ENCODE assay signal across 8 mouse cellular contexts in the genomic region with DNA sequence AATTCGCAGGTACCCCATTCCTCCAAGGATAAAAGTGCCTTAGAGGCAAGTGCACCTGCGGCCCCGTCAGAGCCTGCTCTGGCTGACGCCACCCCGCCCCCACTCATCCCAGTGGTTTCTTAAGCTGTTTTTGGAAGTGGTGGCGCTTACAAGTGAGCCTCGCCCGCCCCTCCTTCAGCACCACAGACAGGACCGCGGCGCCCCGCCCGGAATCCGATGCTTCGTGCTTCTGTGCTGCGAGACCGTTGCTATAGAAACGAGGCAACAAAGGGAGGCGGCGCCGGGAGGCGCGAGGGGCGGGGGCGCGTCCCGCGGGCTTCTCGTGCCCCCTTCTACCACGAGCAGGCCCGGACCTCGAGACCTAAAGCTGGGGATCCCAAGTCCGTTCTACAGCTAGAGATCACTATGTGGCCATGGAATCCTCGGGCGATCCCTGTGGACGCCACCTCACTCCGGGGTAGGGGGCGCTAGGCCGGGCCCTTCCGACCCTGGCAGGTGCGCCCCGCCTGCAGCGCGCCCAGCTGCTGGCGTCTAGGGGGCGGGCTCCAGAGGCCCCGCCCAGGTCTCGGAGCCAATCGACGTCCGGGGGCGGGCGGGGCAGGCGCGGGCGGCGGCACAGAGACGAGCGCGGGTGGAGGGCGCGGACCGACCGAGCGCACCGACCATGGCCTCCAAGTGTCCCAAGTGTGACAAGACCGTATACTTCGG. TPM values are rescaled to one million over a fixed set of nuclear protein-coding genes. Genes with fewer than 3 reads are reported as not detected.
A peak's percentile ranks its signal among the peaks of the same experiment; 100 is the strongest.
DNase-seq lines count a peak whose midpoint lies in the region; ATAC-seq and TF ChIP-seq lines count a peak whose summit lies in the region.

A gene (plus strand): TSS at position 329 of the 708 bp plus-strand sequence.

- peak; percentile 92 for DNase-seq in ES-E14 (ENCODE audit: low read depth, low spot score)
- peak; percentile 60 for DNase-seq in cerebellum, adult 11-12 months
- peak; percentile 96 for DNase-seq in forebrain, postnatal 0 days
- peak; percentile 91 to 98 for DNase-seq in heart, postnatal 36 days
- peak; percentile 91 to 93 for DNase-seq in layer of hippocampus, adult 18-20 months (ENCODE audit: low spot score in 2 of 2)
- peak; percentile 98 for DNase-seq in lung, adult 18-20 months
- DNase-seq in thymus, postnatal 10 days (ENCODE audit: low spot score in 2 of 2): peak; percentile 90 to 91

- peaks cover 0 to 31% of the 10 kb centered on the region in 2 experiments; a peak in 3 of 4 replicates for H3K4me1 ChIP-seq in ES-E14 (ENCODE audit: control insufficient read depth in 2 of 2, insufficient read depth in 2 of 2, low read length in 2 of 2, poor library complexity in 1 of 2)
- peaks cover 29% of the 10 kb centered on the region for H3K4me1 ChIP-seq in forebrain, postnatal 0 days (ENCODE audit: insufficient read depth)

- H3K4me3 ChIP-seq in ES-E14 (ENCODE audit: insufficient read depth in 1 of 2, low read depth in 1 of 2, low read length in 2 of 2, poor library complexity in 1 of 2, severe bottlenecking in 1 of 2): peak within 1 kb of the TSS; percentile 71 to 89
- peak within 1 kb of the TSS; percentile 66 for H3K4me3 ChIP-seq in forebrain, postnatal 0 days (ENCODE audit: low read depth, low read length)

- intact Hi-C loops in heart, postnatal 36 days (cut with DNase I): no loop called here

- no peaks in the 10 kb centered on the region for H3K9me3 ChIP-seq in ES-E14 (ENCODE audit: control insufficient read depth, insufficient read depth, low read depth, low read length)
- no peaks in the 10 kb centered on the region for H3K9me3 ChIP-seq in forebrain, postnatal 0 days (ENCODE audit: low read length)

- H3K36me3 ChIP-seq in ES-E14 (ENCODE audit: control insufficient read depth, insufficient read depth, low read length, poor library complexity, severe bottlenecking): peaks cover 33% of the 10 kb centered on the region
- H3K36me3 ChIP-seq in forebrain, postnatal 0 days (ENCODE audit: insufficient read depth): peaks cover 43% of the 10 kb centered on the region

- H3K27ac ChIP-seq in ES-E14 (ENCODE audit: insufficient read depth, low read depth, low read length, poor library complexity, severe bottlenecking): peak within 1 kb of the TSS; percentile 25; the same call in 1 of the 2 replicates
- H3K27ac ChIP-seq in forebrain, postnatal 0 days (ENCODE audit: low read depth, low read length): peak within 1 kb of the TSS; percentile 92

- H3K4me2 ChIP-seq in forebrain, postnatal 0 days (ENCODE audit: low read depth): peak within 1 kb of the TSS; percentile 61

- TF ChIP-seq CTCF in forebrain, postnatal 0 days (IDR thresholded peaks at IDR 0.05; ENCODE audit: low read depth): peak; percentile 53

- in situ Hi-C loops in ES-E14 (cut with MboI; ENCODE audit: low sequenced_read_pairs in 2 of 2, unreplicated experiment in 2 of 2): no loop called here

- peak within 1 kb of the TSS; percentile 85 for H3K9ac ChIP-seq in ES-E14 (ENCODE audit: insufficient read depth, low read depth, low read length, poor library complexity, severe bottlenecking)
- peak within 1 kb of the TSS; percentile 77 for H3K9ac ChIP-seq in forebrain, postnatal 0 days

- WGBS in forebrain, postnatal 0 days: 3% methylated on average over 68 of the region's 68 CpGs

- peak; percentile 90 for ATAC-seq in forebrain, postnatal 0 days
- ATAC-seq in neutrophil, adult 5-6 weeks (ENCODE audit: extremely low read depth, insufficient number of reproducible peaks, low FRiP score, poor library complexity, severe bottlenecking): peak; percentile 57

- no peaks in the 10 kb centered on the region for H3K27me3 ChIP-seq in forebrain, postnatal 0 days (ENCODE audit: insufficient read depth, low read length)

TF ChIP-seq in ES-E14, 5 proteins besides CTCF, POLR2A, EP300 and RAD21:
- TF ChIP-seq ZC3H11A (IDR thresholded peaks at IDR 0.05; ENCODE audit: borderline replicate concordance, low read depth, low read length): no peak
- peak; percentile 61; the same call in 1 of the 2 replicates for TF ChIP-seq HCFC1 (IDR thresholded peaks at IDR 0.05; ENCODE audit: borderline replicate concordance, insufficient read depth, low read length)

RNA-seq across cellular contexts. Expression of the gene that starts here (rescaled TPM):
- total RNA-seq in ES-E14 (2012; rRNA removed): 54.6 and 62.2 TPM in 2 replicates
- total RNA-seq in forebrain, postnatal 0 days (2014; rRNA removed): 191 and 198 TPM in 2 replicates
- polyA plus RNA-seq in forebrain, postnatal 0 days (2015; fragmentation: Nextera tagmentation; extraction: Ambion mirVana): 533 and 584 TPM in 2 replicates
- 1,000 to 10,000 TPM; 1,482 to 1,552 TPM for total RNA-seq in heart, postnatal 36 days (2021)
- 100 to 1,000 TPM in 1 of 2 experiments, 10 to 100 TPM in 1; 91.2 to 107 TPM for total RNA-seq in layer of hippocampus, adult 18-20 months (2021)
- total RNA-seq in neutrophil, adult 5-6 weeks (2017): 0.70 and 1.2 TPM in 2 replicates

Comparison
In these comparisons a context has a peak if more than half of its experiments do, and no peak if none do; other contexts are left out.
1. Peak in every context shown above with its lines: DNase-seq, ATAC-seq, H3K4me3 ChIP-seq and H3K27ac ChIP-seq.
2. RNA of the gene that starts here (total RNA-seq): 1,482 to 1,552 TPM in heart, postnatal 36 days, 191 to 198 TPM in forebrain, postnatal 0 days, 91.2 to 107 TPM in layer of hippocampus, adult 18-20 months and 54.6 to 62.2 TPM in ES-E14; 0.70 to 1.2 TPM in neutrophil, adult 5-6 weeks; every median in the first group is over 10 times any median in the second.